Mouse (Mus musculus) urinary bladder, postnatal 25 days (tissue): Measurements from ENCODE around the gene Spata32.
"Not testable (repeated sequence)": the region's sequence is repeated elsewhere in the genome, so short reads cannot be mapped to it uniquely, and the experiment has no call there.

Experiments used
- DNase-seq: peaks from one replicate; pipeline ENCODE4 v3.0.0; 2022; ENCODE audit warnings: low spot score

Gene Spata32

GRCm38 (mm10) chr11:103246081-103246730, 28.0 kb upstream of the Spata32 start:
- no peak for DNase-seq

DNA sequence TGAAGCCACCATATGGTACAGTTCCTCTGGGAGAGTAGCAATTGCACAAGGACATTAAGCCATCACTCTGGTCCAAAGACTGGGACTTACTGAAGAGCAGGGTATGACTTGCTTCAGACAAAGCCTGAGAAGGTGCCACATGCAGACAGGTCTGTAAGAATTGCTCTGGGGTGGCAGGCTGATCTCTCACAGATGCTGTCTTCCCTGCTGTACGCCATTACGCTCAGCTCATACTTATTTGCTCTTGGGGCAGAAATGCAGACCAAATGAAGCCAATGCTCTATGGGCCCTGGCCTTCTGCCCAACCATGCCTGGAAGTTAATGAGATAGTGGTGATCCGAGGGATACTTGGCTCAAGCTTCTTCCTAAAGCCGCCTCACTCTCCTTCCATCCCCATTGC, 26.6 kb upstream of the Spata32 start:
- no peak for DNase-seq

GRCm38 (mm10) chr11:103240740-103241139, 22.5 kb upstream of the Spata32 start:
- DNase-seq, result no peak

GRCm38 (mm10) chr11:103237757-103238156, 19.5 kb upstream of the Spata32 start:
- no peak for DNase-seq

GRCm38 (mm10) chr11:103236903-103237302, 18.7 kb upstream of the Spata32 start:
- peak; percentile 65 for DNase-seq

GRCm38 (mm10) chr11:103236431-103236830, 18.2 kb upstream of the Spata32 start:
- no peak for DNase-seq

- DNase-seq, result no peak
These were observed 17.5 kb upstream of the Spata32 start for GRCm38 (mm10) chr11:103235702-103236101.

DNA sequence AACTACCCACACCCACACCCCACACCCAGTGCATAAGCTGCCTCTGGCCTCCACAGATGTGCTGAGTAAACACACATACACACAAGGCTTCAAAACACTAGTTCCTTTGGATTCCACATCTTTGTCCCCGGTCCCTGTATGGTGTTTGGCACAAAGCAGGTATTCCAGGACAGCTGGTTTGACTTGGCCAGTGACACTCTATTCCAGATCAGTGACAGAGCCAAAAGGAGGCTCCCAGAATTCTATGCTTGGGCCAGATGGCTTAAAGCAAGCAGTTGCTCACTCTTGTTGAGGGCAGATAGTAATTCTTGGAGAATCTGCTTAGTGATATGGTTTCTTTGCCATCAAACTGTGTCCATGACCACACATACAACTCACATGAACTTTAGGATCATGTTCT, 16.2 kb upstream of the Spata32 start:
- no peak for DNase-seq

GRCm38 (mm10) chr11:103232966-103233365, 14.7 kb upstream of the Spata32 start:
- DNase-seq, result peak; percentile 85

DNA sequence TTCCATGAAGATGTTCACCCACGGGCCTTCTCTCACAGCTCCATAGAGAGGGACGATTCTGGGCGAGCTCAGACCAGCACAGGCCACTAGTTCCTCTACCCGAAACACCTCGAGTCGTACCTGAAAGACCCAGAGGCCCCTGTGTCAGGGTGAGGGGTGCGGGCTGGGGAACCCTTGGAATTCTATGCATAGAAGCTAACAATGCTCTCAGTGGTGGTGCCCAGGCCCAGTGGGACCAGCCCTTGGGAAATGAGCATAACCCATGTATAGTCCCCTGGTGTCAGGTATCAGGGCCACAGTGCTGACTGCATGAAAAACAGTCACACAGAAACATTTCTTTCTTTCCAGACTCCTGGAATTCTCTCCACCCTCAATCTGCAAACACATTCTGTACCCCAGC, 13.1 kb upstream of the Spata32 start:
- DNase-seq, result no peak

DNA sequence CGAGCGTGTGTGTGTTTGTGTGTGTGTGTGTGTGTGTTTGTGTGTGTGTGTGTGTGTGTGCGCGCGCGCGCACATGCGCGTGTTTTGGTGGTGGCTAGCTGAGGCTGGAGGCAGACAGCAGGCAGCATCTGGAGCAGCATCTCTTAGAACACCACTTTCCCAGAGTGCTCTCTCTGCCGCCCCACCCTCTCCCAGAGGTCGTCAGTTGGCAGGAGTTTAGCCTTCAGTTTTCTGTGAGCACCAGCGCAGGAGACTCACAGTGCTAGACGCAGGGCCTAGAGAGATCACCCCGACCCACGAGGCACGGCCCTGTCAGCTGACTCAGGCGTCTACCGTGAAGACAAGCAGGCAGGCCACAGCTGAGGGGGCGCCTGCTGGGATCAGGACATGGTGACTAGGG, 12.4 kb upstream of the Spata32 start:
- no peak for DNase-seq

GRCm38 (mm10) chr11:103229608-103230007, 11.4 kb upstream of the Spata32 start:
- no peak for DNase-seq

DNA sequence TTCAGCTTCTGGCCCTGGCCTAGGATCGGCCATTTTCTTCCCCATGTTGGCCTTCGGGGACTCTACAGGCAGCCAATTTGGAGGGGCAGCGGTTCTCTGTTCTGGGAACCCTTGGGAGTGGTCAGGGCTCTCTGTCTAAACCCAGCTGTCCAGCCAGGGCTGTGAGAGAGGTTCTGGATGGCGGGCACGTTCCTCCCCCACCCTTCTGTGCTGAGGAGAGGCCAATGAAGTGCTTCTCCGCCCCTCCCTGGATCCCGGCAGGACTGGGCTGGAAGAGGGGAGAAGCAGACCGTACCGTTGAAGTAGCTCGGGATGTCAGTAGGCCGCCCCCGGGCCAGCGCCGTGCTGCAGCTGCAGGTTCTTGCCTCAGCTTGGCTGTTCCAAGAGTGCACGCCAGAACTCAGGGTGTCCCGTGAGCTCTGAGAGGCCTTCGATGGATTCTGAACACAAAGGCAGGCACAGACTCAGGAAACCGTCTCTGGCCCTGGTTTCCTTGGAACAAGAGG, 5.8 kb upstream of the Spata32 start:
- DNase-seq, result no peak

- no peak for DNase-seq
These were observed 5.2 kb upstream of the Spata32 start for GRCm38 (mm10) chr11:103223444-103223843.

- DNase-seq, result not testable (repeated sequence)
These were observed 4.5 kb upstream of the Spata32 start for GRCm38 (mm10) chr11:103222718-103223117.

DNA sequence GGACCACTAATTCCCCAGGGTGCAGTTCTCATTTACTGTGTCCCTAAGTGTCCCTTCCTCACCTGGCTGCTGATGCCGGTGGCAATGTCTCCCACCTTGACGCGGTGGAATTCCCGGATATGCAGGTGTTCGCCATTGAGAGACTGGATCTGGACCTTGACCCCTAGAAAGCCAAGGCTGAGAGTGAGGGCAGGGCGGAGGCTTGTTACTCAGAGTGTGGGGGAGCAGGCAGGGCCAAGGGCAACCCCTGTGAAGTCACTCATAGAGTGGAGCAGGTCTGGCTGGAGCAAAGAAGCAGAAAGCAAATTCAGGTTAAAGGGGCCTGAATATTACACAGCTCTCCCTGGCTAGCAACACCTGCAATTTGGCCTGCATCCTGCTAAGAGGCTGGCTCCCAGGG, 3.2 kb upstream of the Spata32 start:
- no peak for DNase-seq

- DNase-seq, result no peak
These were observed 1.8 kb upstream of the Spata32 start for GRCm38 (mm10) chr11:103219995-103220394.

- no peak for DNase-seq
These were observed 1.0 kb upstream of the Spata32 start for GRCm38 (mm10) chr11:103219259-103219658.

GRCm38 (mm10) chr11:103218517-103218901, 277 bp upstream of the Spata32 start:
- no peak for DNase-seq

- DNase-seq, result no peak
These were observed 2.9 kb downstream of the Spata32 start for GRCm38 (mm10) chr11:103215355-103215754.

- DNase-seq, result no peak
These were observed 4.5 kb downstream of the Spata32 start for GRCm38 (mm10) chr11:103213712-103214111.

- DNase-seq, result no peak
These were observed 7.9 kb downstream of the Spata32 start for GRCm38 (mm10) chr11:103210291-103210690.

DNA sequence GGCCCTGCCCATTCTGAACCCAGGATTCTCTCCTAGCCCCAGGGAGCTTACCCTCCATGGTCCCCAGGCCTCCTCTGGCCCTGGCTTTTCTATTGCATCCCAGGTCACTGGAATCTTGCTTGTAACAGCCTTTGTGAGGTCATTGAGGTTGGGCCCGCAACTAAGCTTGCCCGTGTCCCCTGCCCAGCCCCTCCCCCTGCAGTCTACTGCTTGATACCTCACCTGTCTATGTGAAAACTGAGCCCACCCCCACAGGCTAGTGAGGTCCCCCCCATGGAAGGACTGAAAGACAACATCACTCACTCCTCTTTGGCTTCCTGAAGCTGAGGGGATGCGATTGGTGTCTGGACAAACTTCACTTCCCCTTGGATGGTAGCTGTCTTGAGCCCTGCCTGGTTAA, 9.8 kb downstream of the Spata32 start, which contains the start of gene 1700023F06Rik:
1700023F06Rik (minus strand) TSS at position 101 of the 400 bp plus-strand sequence.
- DNase-seq, result no peak

- DNase-seq, result no peak
These were observed 12.0 kb downstream of the Spata32 start for GRCm38 (mm10) chr11:103206203-103206602.
